Mouse (Mus musculus) frontal cortex, adult (tissue): ENCODE data around the gene Itga10.
"Not testable (repeated sequence)": the region's sequence is repeated elsewhere in the genome, so short reads cannot be mapped to it uniquely, and the experiment has no call there.

ENCODE experiments used
- ATAC-seq: cut with Nextera tagmentation; 2 replicates; pipeline ENCODE4 v1.9.2; 2017; ENCODE audit warnings: mild to moderate bottlenecking, moderate library complexity, mixed read lengths; ENCODE audit not compliant: low TSS enrichment

Gene Itga10

DNA sequence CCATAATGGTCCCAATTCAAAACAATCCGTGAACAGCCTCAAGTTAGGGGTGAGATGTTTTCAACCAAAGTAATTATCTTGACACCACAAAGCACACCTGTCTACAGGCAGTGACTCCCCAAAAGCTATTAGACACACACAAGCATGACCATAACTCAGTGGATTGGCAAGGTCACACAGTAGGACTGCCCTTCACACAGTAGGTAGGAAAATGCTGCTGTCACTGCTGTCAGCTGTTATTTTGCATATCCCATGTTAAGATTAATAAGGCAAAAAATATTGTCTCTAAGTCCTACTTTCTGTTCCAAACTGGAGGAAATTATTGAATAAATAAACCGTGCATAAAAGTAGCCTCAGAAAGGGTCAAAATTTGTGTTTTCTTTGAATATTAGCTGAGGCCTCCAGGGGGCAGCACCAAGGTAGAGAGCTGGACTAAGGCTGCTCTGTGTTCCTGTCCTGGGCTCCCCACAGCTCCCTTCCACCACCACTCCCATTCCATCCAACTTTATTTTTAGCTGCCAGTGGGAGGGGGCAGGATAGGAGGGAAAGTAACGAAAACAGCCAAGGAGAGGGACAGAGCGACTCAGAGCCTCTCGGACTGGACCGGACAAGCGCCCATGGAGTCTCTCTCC is at the start of gene Itga10:
Itga10 (plus strand) TSS at position 567 of the 632 bp plus-strand sequence.
- 0 out of 2 replicates have a peak, but pooled peaks have one; percentile 64 for ATAC-seq

DNA sequence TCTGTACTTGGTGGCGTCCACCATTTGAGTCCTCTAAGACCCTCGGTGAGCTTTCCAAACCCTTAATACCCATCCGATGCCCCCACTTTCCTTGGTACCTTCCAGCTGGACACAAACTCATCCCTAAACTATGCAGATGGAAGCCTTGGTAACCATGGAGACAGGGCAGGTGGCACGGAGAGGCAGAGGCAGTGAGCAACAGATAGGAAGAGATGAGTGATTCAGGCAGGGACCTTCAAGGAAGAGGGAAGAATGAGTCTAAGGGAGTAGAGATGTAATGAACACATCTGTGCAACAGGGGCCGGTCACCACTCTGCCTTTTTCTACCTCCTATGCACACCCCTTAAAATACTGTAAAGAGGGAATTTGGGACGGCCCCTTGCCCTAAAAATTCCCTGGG is 49.7 kb upstream of the Itga10 start:
- peak; percentile 21; the same call in 1 of the 2 replicates for ATAC-seq

DNA sequence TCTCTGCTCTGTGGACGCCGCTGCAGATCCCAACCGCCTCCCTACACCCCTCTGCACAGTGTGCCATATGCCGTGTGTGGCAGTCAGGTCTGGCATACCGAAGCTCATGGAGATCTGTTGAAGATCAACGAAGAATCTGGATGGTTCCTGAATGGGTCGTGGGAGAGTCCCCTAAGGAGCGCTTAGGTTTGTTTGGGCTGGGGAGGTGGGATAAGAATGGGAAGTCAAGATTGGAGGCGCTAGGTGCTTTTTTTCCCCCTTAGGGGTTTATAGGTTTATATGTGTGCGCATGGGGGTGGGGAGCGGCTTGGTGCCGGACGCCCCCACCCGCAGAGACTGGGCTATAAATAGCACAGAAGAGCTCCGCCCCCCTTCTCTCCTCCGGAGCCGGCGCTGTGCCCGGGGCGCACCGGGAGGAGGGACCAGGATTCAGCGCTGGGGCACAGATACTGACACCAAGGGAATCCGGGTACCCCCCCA is 49.1 kb upstream of the Itga10 start, which contains the start of gene Ankrd34a:
Ankrd34a (plus strand) TSS at position 409 of the 480 bp plus-strand sequence.
- peak; percentile 36 for ATAC-seq

DNA sequence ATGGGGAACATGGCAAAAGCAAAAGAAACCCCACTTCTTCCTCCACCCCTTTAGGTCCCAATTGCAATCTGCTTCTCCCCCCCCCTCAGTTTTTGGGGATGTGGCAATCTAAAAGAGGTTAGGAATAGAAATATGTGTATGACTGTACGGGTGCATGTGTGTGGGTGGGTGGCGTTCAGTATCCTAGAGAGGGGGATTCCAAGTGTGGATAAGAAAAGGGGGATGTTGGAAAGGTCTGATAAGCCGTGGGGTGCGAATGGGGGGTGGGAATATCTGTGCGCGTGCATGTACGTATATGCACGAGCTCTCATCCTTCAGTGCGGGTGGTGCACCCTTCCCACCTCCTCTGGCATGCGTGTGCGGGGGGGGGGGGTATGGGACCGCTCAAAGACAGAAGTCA is 48.5 kb upstream of the Itga10 start:
- no peak for ATAC-seq

DNA sequence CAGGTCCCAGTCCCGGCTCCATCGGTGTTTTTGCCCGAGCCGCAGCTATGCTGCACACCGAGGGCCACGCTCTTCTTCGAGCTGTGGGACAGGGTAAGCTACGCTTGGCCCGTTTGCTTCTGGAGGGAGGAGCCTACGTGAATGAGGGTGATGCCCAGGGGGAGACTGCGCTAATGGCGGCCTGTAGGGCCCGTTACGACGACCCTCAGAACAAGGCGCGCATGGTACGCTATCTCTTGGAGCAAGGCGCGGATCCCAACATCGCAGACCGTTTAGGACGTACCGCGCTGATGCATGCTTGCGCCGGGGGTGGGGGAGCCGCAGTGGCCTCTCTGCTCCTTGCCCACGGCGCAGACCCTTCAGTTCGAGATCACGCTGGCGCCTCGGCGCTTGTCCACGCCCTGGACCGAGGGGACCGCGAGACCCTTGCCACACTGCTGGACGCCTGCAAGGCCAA is 47.9 kb upstream of the Itga10 start:
- ATAC-seq: no peak

DNA sequence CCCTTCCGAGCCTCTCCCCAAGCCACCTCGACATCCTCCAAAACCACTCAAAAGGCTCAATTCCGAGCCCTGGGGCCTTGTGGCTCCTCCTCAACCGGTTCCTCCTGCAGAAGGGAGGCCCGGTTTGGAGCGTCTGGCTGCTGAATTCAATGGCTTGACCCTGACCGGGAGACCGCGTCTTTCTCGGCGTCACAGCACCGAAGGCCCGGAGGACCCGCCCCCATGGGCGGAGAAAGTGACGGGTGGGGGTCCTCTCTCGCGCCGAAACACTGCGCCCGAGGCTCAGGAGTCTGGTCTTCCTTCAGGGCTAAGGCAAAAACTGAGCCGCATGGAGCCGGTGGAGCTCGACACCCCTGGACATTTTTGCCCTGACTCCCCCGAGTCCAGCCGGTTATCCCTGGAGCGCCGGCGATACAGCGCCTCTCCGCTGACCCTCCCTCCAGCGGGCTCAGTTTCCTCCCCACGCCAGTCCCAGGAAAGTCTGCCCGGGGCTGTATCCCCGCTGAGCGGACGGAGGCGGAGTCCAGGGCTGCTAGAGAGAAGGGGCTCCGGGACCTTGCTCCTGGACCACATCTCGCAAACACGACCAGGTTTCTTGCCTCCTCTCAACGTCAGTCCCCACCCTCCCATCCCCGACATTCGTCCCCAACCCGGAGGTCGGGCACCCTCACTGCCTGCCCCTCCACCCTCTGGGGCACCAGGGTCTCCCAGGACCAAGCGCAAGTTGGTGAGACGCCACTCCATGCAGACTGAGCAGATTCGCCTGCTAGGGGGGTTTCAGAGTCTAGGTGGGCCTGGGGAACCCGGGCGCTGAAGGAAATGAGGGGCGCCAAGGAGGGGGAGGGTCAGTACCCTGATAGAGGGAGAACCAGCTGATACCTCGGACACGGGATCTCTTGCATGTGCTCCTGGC is 47.0 kb upstream of the Itga10 start:
- ATAC-seq: no peak

DNA sequence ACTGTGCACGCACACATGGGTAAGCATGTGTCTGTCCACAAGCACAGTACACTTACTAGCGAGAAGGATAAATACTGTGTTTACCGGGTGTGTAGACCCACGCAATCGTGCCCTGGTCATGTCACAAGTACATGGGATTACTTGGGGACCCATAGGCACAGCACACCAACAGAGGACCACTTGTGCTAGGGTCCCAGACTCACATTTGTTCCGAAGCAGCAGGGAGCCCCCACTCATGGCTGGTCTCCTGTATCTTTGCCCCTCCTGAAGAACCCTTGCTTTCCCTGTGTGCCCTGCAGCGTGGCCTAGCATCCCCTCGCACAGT is 46.4 kb upstream of the Itga10 start:
- no peak for ATAC-seq

DNA sequence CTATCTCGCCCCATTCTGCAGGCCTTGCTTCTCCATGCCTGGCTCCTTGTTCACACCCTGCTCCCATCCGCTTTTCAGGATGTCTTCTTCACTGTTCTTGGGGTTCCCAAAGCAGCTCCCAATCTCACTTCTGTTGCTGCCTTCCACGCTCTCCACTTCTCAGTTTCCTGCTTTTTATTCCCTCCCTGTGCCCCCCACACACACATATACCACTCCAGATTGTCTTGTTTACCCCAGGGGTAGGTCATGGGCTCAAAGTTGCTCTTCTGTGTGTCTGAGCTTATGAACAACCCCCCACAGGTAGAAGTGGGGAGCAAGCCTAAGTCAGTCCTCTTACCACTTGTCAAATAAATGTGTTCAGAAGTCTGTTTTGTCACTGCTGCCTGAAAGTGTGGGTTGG is 46.0 kb upstream of the Itga10 start:
- no peak for ATAC-seq

DNA sequence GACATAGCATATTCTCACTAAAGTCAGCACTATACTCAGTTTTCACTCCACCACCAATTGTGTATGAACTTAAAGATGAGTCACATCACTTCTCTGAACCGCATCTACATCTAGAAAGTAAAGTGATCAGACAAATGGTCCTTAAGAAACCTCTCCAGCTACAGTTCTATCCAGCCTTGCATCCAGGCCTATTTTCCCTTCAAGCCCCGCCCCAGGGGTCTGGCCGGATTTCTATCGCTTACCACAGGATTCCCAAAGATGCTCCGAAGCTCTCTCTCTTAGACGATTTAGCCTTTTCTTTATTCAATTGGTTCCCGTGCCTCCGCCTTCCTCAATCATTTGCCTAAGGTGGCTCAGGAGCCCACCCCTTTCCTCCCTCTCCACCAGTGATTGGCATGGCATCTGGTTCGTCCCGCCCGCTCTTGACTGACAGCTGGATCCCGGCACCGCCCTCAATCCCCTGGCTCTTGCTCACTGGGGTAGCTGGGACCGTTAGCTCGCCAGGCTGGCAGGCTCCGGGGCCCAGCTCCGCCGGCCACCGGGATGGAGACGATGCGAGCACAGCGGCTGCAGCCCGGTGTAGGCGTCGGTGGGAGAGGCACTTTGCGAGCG is 44.6 kb upstream of the Itga10 start, which contains the start of gene Lix1l:
Lix1l (plus strand) TSS at position 511 of the 612 bp plus-strand sequence.
- ATAC-seq: peak; percentile 69

DNA sequence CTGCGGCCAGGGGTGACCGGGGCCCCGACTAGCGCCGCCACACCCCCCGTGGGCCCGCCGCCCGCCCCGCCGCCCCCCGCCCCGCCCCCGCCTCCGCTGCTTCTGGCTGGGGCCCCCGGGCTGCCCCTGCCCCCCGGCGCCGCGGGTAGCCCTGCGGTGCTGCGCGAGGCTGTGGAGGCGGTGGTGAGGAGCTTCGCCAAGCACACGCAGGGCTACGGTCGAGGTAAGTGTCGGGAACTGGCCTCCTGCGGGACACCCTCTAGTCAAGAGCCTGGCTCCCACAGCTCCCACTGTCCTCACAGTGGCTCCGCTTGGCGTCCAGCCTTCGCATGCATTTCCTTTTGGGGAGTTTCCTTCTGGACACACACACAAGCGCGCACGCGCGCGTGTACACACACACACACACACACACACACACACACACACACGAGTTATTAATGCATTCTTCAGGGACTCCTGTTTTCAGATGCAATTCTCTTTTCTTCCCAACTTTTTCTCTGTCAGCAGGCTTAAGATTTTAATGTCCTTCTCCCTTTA is 44.1 kb upstream of the Itga10 start:
- no peak for ATAC-seq

DNA sequence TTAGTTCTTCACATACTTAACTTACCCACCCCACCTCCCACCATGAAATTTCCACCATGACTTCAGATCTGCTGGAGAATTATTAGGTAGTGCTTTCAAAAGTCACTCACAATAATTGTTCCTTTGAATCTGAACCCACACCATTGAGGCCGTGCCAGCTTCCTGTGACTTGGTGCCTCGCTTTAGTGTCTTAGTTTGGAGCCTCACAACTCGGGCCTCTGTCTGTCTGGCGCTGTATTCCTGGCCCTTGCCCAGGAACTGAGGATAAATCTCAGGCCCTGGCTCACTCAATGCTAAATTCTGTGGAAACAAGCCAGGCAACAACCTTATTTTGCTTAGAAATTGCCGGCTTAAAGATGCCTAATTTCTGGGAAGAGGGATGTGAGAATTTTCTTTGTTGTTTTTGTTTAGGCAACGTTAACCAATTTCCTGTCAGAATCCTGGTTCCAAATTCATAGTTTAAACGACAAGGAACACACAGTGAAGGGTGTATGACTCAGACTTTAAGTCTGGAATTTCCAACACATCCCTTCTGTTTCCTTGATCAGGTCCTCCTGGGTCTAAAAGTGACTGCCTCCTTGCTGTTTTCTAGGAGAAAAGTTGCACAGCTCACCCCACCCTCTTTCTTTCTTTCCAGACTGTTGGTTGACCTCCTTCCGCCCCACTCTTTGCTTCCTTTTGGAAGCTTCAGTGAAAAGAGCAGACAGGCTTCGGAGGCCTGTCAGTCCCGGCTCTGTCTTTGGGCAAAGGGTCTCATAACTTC is 43.3 kb upstream of the Itga10 start:
- ATAC-seq: no peak

DNA sequence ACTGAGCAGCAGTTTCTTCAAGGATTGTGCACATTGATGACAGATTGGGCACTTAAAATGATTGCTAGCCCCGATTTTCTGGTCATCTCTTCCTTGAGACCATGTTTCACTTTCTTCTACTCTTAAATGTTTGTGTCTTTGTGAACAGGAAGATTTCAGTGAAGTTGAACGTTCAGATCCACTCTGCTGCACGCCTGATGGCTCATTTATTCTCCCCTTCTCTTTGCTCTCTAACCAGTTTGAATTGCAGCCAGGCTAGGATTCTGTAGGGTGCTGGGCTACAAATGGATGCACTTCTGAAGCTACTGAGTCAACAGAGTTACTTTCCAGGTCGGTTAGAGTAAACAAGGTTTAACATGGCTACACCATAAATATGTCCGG is 42.7 kb upstream of the Itga10 start:
- ATAC-seq: no peak

DNA sequence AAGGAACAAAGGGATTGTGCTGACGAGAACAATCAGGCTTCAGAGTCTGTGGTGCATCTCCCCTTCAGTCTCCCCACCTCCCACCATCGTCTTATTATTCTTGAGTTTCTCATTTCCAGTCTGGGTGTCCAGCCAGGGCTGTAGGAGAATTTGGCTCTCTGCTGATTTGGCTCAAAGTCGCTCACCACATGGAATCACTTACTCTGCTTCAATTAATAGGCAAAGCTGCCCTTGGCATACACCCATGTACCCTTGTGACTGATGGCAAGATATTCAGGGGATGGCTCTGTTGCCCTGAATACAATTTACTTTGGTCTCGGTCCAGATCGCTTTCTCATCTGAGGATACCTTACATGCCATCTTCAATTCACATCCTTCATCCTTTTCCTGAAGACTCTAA is 42.1 kb upstream of the Itga10 start:
- no peak for ATAC-seq

DNA sequence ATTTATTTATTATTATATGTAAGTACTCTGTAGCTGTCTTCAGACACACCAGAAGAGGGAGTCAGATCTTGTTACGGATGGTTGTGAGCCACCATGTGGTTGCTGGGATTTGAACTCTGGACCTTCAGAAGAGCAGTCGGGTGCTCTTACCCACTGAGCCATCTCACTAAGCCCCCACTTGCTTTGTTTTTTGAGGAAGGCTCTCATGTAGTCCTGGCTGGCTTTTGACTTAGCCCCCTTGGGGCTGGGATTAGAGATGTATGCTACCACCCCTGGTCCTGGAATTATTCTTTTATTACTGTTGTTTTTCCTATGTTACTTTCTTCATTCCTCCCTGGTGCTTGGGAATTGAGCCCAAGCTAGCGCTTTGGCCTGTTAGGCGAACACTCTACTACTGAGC is 39.4 kb upstream of the Itga10 start:
- ATAC-seq: not testable (repeated sequence)

DNA sequence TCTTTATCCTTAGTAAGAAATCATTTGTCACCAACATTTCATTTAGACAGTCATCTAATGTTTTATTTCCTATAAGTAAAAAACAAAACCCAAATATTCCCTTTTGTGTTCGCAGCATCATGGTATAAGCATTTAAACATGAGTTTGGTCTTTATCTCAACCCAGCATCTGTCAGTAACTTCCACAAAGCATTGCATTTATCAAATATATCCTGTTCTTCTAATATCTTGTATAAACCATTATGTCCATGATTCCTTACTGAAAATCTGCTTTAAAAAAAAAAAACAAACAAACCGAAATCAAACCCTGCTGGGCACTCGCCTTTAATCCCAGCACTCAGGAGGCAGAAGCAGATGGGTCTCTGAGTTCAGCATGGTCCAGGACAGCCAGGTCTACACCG is 38.8 kb upstream of the Itga10 start:
- no peak for ATAC-seq

DNA sequence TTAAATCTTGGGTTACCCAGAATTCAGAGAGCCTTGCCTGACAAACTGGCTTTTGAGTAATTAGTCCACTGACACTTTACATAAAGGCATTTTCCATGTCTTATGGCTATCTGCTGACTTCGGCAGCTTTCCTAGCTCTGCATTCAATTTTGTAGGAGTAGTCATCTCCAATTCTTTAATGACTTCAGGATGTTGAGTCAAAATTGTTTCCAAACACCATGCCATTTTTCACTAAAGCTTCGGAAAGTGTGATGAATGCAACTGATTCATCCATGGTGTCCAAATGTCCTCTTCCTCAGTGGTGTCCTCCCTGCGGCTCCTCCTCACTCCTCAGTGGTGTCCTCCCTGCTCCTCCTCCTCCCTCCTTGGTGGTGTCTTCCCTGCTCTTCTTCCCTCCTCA is 27.4 kb upstream of the Itga10 start:
- no peak for ATAC-seq

DNA sequence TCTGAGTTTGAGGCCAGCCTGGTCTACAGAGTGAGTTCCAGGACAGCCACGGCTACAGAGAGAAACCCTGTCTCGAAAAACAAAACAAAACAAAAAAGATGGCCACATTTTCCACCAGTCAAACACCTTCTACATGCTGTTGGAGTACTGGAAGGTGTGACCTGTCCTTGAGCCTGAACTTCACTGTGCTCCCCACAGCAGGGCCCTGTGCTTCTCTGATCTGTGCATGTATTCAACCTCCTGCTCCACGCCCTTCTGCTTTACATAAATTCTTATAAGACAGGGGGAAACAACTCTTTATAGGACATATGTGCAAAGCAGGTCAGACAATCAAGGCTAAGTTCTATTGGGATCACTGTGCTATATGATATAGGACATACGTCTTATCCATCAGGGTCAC is 22.2 kb upstream of the Itga10 start:
- ATAC-seq: no peak

DNA sequence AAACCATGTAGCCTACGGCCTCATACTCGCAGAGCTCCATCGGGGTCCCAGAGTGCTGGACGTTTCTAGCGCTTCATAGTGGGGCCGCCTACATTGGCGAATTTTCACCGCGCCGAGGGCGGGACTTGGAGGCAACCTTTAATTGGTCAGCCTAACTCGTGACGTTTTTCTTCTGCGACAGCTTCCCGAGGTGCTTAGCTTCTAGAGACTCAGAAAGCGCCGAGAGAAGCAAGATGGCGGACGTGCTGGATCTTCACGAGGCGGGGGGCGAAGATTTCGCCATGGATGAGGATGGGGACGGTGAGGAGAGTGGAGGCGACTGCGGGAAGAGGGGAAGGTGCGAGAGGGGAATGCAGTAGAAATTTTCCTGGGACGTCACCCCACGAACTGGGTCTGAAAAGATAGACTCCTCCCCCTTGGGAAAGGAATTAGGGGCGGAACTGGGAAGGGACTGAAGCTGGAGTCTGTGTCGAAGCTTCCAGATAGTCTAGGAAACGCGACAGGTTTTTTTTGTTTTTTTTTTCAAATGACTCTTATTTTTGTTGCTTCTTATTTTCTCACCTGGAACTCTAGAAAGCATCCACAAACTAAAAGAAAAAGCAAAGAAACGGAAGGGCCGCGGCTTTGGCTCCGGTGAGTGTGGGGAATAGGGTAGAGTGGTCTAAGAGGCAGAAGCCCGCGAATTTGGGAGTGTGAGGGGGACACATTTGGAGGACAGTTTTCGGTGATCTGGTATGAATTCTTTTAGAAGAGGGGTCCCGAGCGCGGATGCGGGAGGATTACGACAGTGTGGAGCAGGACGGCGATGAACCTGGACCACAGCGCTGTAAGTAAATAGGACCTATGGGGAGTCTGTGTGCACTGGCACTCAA is 15.4 kb upstream of the Itga10 start, which contains the start of gene Rbm8a:
Rbm8a (plus strand) TSS at position 205 of the 872 bp plus-strand sequence.
- ATAC-seq: peak; percentile 97

DNA sequence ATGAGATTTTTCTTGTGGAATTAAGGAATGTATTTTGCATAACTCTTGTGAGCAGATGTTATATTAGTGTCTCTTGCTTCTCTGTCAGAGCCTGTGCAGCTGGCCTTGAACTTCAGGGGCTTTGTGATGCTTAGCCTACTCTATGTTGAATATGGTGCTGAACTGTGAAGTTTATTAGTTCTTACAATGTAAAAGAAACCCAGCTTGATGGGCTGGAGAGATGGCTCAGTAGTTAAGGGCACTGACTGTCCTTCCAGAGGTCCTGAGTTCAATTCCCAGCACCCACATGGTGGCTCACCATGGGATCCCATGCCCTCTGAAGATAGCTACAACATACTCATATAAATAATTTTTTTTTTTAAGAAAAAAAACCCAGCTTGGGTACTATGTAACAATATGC is 13.3 kb upstream of the Itga10 start:
- ATAC-seq: no peak

DNA sequence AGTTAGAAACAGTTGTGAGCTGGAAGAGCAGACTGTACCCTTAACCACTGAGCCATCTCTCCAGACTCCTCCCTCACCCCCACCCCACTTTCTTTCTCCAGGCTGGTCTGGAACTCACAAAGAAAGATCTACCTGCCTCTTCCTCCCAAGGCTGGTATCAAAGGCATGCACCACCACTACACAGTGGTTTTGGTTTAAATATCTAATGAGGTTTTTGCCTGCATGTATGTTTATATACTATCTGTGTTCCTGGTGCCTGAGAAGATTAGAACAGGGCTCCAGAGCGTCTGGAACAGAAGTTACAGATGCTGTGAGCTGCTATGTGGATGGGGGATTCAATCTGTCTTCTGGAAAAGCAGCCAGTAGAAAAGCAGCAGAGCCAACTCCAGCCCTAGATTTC is 11.4 kb upstream of the Itga10 start:
- ATAC-seq: no peak
